Mouse (Mus musculus) megakaryocyte-erythroid progenitor cell, adult 5 weeks (primary cell): Measurements from ENCODE around the gene Gng5. TPM values are rescaled to one million over a fixed set of nuclear protein-coding genes. Genes with fewer than 3 reads are reported as not detected.

Experiments
- polyA plus RNA-seq: library from polyadenylated mRNA; stranded (reverse); fragments of >175 nt; gene quantifications from 2 replicates; pipeline ENCODE4 v1.2.3, GENCODE M21; 2012

Gng5 gene
- 204 and 215 TPM in 2 replicates for polyA plus RNA-seq

GRCm38 (mm10) chr3:146499431-146500002, at the start of gene Gng5, which contains the start of gene Spata1:
Gene Gng5, plus strand, starts transcription at chr3:146499807.
Gene Spata1, minus strand, starts transcription at chr3:146499753.

DNA sequence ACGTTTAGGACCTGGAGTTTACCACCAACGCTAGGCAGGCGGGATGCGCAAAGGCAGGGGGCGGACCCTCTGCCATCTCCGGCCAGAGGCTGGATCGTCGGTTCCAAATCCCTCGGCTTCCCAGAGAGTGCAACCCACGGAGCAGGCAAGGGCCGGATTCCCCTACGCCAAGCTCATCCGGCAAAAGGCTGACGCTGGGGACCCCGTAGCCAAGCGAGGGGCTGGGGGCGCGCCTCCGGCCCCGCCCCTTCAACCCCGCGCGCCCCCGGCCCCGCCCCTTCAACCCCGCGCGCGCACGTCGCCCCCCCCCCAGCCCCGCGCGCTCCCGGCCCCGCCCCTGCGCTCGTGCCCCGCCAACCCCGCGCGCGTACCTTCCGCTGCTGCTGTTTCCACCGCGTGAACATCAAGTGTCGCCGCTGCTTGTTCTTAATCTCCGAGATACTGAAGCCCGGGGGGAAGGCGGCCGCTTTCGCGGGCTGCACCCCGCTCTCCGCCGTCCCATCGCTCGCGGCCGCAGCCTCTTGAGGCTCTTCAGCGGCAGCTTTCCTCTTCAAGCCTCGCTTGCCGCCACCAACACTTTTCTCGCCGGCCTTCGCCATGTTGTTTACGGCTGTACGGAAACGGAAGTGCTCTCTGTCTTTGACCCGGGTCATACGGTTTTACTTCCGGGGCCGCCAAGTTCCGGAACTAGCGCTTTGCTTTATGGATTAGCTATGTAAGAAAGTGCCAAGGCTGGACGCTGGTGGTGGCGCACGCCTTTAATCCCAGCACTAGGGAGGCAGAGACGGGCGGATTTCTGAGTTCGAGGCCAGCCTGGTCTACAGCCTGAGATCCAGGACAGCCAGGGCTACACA, 21.4 kb downstream of the Gng5 start, which contains the start of gene Rpf1:
Gene Rpf1 (minus strand): TSS at position 632 of the 854 bp plus-strand sequence.

Other genes starting within 250 kb of the Gng5 start
- 3.4 and 4.8 TPM in 2 replicates for gene Ssx2ip, start 95.2 kb upstream of the Gng5 start, polyA plus RNA-seq
- gene Ctbs, start 50.0 kb upstream of the Gng5 start, polyA plus RNA-seq, result 16.1 and 31.3 TPM in 2 replicates
- gene Spata1, start 54 bp upstream of the Gng5 start, polyA plus RNA-seq, result 0.76 and 1.4 TPM in 2 replicates
- gene Rpf1, start 21.6 kb downstream of the Gng5 start, polyA plus RNA-seq, result 24.8 and 29.7 TPM in 2 replicates
- gene Uox, start 70.6 kb downstream of the Gng5 start, polyA plus RNA-seq, result not detected in 2 replicates
- gene Dnase2b, start 115.8 kb downstream of the Gng5 start, polyA plus RNA-seq, result not detected in 2 replicates
- not detected in 2 replicates for gene 4930503B20Rik, start 151.5 kb downstream of the Gng5 start, polyA plus RNA-seq
- 0.31 and 0.88 TPM in 2 replicates for gene Samd13, start 185.8 kb downstream of the Gng5 start, polyA plus RNA-seq